Mouse (Mus musculus): ENCODE results near the gene Spns2.

Spns2 gene

DNA sequence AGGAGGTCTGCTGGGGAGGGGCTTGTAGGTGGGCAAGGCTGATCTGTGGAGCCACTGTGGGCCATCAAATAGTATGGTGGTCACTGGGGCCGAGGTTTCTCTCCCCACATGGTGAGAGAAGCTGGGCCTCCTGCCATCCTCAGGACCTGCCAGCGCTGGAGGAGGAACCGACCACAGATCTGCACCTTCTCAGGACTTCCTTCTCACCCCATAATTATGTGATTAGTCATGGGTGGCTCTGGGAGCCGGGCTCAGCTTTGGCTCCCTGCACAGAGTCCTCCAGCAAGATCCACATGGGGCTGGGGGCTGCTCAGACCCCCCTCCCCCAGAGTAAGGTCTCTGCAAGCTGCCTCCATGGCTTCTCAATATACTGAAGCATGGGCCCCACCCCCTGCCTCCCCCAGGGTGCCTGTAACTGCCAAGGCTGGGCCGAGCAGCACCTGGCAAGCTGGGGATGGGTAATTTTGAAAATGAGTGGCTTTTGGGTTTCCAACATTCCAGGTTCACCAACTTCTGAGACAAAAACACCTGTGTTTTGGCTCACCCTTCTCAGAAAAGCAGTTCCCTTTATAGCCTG lies 11.8 kb upstream of the Spns2 start:
- no peak for DNase-seq (ENCODE audit: extremely low read depth, low read depth, low spot score)

DNA sequence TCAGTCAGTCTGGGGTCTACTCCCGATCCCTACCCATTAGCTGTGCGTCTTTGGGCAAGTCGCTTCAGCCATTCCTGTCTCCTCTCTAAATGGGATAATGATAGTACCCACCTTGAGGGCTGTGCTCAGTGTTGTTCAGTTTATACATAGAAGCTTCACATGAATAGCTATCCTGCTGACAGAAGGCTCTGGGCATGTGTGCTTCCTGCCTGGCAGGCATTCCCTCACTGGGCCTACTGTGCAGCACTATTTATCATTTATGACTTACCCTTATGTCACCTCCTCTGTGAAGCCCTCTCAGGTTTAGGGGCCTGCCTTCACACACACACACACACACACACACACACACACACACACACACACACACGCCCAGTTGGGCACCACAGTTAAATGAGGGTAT lies 10.4 kb upstream of the Spns2 start:
- no peak for DNase-seq (ENCODE audit: extremely low read depth, low read depth, low spot score)

DNA sequence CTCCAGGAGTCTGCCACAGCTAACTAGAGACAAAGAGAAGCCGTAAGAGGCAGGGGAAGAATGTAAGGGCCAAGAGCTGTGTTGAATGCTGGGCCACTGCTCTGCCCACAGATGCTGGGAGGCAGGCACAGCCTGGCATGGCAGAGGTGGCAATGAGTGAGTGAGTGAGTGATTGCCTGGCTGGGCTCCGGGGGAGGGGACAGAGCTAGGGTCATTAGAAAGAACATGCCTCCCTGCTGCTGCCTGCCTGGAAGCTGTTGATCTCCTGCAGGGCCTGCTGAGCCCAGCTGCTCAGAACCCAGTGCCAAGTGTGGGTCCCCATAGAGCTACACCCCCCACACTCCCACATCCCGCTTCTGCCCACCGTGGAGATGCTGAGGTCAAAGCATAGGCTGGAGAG lies 7.7 kb upstream of the Spns2 start:
- no peak for DNase-seq (ENCODE audit: extremely low read depth, low read depth, low spot score)

DNA sequence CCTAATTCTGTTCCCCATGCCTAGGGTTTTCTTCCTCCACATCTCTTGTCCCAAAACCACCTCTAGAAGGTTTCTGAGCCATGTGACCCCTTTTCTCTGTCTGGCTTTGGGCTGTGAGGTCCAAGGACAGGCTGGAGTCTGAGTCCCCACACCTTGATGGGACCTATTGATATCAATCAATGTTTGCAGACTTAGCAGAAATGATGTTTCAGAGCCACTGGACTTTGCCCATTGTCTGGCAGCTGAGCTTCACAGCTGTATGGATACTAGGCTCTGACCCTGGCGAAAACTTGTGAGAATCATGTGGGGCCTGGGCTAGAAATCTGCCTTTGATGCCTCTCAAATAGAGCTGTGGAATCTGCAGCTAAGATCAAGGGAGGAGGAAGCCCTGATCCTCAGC lies 7.1 kb upstream of the Spns2 start:
- DNase-seq (ENCODE audit: extremely low read depth, low read depth, low spot score) = no peak

- no peak for DNase-seq (ENCODE audit: extremely low read depth, low read depth, low spot score)
These were observed 6.4 kb upstream of the Spns2 start for GRCm38 (mm10) chr11:72496066-72496465.

GRCm38 (mm10) chr11:72494046-72494988 lies 4.6 kb upstream of the Spns2 start:
- no peak for DNase-seq (ENCODE audit: extremely low read depth, low read depth, low spot score)

- DNase-seq (ENCODE audit: extremely low read depth, low read depth, low spot score) = no peak
These were observed 1.6 kb upstream of the Spns2 start for GRCm38 (mm10) chr11:72491130-72491960.

DNA sequence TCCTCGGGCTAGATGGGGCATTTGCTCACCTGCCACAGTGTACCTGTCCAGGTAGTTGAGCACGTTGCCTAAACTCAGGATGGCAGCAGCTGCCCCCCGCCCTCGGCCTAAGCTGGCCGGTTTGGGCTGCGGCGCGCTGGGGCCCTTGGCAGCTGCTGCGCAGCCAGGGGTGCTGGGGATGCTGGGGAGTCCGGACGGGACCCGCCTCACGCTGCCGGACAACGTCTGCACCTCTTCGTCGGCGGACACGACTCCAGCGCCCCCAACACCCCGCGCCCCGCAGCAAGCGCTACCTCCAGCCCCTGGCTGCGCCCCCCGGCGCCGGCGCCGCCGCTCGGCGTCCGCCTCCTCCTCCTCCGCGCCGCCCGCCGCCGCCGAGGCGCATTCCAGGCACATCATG lies 307 bp downstream of the Spns2 start:
- DNase-seq (ENCODE audit: extremely low read depth, low read depth, low spot score) = no peak

- no peak for DNase-seq (ENCODE audit: extremely low read depth, low read depth, low spot score)
These were observed 892 bp downstream of the Spns2 start for GRCm38 (mm10) chr11:72488753-72489271.

- no peak for DNase-seq (ENCODE audit: extremely low read depth, low read depth, low spot score)
These were observed 2.0 kb downstream of the Spns2 start for GRCm38 (mm10) chr11:72487739-72488138.

- DNase-seq (ENCODE audit: extremely low read depth, low read depth, low spot score) = no peak
These were observed 2.5 kb downstream of the Spns2 start for GRCm38 (mm10) chr11:72487171-72487570.

DNA sequence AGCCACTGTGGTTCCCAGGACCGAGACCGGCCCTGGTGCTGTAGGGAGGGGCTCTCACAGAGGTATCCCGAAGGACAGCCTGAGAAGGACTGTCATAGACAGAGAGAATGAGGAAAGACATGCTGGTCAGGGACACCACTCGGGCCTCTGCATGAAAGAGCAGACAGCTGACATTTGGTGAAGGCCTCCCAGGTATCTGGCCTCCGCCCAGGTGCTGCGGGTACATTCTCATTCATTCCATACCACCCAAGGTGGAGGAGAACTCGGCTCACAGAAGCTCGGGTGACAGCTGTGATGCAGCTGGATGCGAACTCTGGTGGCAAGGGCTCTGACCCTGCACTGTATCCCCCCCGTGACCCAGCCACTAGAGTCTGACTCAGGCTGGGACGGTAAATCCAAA lies 3.7 kb downstream of the Spns2 start:
- no peak for DNase-seq (ENCODE audit: extremely low read depth, low read depth, low spot score)

DNA sequence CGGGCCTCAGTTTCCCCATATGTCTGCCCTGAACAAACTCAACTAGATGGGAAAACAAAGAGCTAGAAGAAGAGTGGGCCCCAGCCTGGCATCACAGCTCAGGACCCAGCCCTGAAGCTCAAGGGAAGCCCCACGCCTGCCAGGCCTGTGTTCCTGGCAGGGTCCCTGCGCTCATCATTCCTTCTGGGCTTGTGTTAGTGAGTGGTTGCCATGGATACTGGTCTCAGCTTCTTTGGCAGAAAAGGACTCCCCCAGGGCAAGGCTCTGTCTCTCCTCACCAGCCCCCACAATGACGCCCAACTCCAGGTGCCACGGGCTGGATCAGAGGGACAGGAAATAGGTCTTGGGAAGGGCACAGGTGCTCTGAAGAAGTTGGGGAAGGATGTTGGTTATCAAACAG lies 4.5 kb downstream of the Spns2 start:
- no peak for DNase-seq (ENCODE audit: extremely low read depth, low read depth, low spot score)

- DNase-seq (ENCODE audit: extremely low read depth, low read depth, low spot score) = no peak
These were observed 5.2 kb downstream of the Spns2 start for GRCm38 (mm10) chr11:72484549-72484948.

DNA sequence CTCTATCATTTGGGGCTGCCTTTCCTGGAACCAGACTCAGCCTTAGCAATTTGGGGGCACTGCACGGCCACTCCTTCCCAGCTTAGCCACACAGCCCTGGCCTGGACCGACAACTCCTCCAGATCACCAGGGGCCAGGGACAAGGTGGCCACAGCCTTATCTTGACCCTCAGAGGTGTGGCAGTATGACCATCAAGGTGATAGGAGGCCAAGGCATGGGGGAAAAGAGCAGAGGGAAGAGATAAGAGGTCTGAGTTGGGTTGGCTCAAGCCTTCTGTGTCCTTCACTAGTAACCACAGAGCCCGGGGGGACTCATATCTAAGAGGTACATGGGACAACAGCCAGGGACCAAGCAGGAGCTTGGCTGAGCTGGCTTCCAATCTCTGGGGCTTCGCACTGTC lies 7.8 kb downstream of the Spns2 start:
- DNase-seq (ENCODE audit: extremely low read depth, low read depth, low spot score) = no peak

DNA sequence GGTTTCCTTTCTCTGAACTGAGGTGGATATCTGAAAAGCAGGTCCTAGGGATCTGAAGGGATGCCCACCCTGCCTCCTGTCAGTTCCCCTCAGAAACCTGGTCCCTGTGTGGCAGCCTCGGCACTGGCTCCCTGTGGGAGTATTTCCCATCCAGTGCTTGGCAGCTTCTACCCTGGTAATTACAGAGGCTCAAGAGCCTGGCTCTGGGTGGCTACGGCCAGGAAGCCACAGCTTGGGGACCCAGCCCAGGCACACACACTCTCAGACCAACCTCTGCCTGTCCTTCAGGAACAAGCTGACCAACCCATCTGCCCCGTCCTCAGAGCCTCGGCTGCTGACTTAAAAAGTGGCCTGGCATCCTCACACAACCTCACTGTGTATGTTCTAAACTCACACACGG lies 8.4 kb downstream of the Spns2 start:
- DNase-seq (ENCODE audit: extremely low read depth, low read depth, low spot score) = no peak

GRCm38 (mm10) chr11:72479499-72479898 lies 10.2 kb downstream of the Spns2 start:
- DNase-seq (ENCODE audit: extremely low read depth, low read depth, low spot score) = no peak

- DNase-seq (ENCODE audit: extremely low read depth, low read depth, low spot score) = no peak
These were observed 11.5 kb downstream of the Spns2 start for GRCm38 (mm10) chr11:72478228-72478627.

GRCm38 (mm10) chr11:72477653-72478052 lies 12.1 kb downstream of the Spns2 start:
- DNase-seq (ENCODE audit: extremely low read depth, low read depth, low spot score) = no peak

- no peak for DNase-seq (ENCODE audit: extremely low read depth, low read depth, low spot score)
These were observed 12.5 kb downstream of the Spns2 start for GRCm38 (mm10) chr11:72477182-72477581.

DNA sequence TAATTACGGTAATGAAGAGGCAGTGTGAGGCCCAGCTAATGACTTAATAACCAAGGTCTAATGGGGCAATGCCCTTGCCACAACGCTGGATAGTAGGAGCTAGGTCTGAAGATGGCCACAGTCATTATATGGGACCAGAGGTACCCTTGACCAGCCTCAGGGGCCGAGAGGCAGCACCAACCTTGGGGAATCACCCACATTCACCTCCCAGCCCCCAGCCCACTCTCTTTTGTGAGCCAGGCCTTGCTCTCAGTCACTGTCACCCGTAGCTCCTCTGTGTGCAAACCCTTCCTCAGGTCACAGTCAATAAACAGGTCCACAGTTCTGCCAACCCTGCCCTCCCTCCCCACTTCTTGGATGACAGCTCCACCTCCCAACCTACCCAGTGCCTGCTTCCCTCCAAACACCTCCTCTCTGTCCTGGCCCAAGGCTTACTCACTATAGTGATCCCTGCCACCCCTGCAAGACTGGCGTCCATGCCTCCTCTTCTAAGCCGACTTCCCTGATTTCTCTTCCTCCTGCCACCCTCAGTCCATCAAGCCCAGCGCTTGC lies 13.6 kb downstream of the Spns2 start:
- no peak for DNase-seq (ENCODE audit: extremely low read depth, low read depth, low spot score)
